Mouse (Mus musculus): ENCODE measurements at regions not wholly inside any gene's neighbourhood (a gene's known extent, or its start where the extent isn't known, plus 50 kb on each side); places are given as distances from the start of the nearest gene placed in this dataset.
"Not testable (repeated sequence)": the region's sequence is repeated elsewhere in the genome, so short reads cannot be mapped to it uniquely, and the experiment has no call there.

- TF ChIP-seq POLR2A (IDR thresholded peaks at IDR 0.05; ENCODE audit: low read depth, low read length) = no peak
- Histone ChIP-seq H3K27ac (ENCODE audit: insufficient read depth, low read length) (no peak overlapping the region), H3K4me3 (ENCODE audit: insufficient read depth, low read length) (no peak overlapping the region), H3K4me1 (ENCODE audit: control insufficient read depth, insufficient read depth, low read length) (peaks cover 4% of the 10 kb centered on the region; the same call in 1 of the 2 replicates)
Measured at GRCm38 (mm10) chr9:116429061-116429460, 253.9 kb upstream of the Tgfbr2 start.

GRCm38 (mm10) chr9:116428475-116428874 lies 253.3 kb upstream of the Tgfbr2 start:
- peaks cover 4% of the 10 kb centered on the region; the same call in 1 of the 2 replicates for H3K4me1 ChIP-seq (ENCODE audit: control insufficient read depth, insufficient read depth, low read length)
- no peak overlapping the region for H3K4me3 ChIP-seq (ENCODE audit: insufficient read depth, low read length)
- H3K27ac ChIP-seq (ENCODE audit: insufficient read depth, low read length) = no peak overlapping the region
- TF ChIP-seq CTCF (IDR thresholded peaks at IDR 0.05; ENCODE audit: borderline replicate concordance, insufficient read depth, low read length) = no peak
- TF ChIP-seq POLR2A (IDR thresholded peaks at IDR 0.05; ENCODE audit: low read depth, low read length) = no peak

- no peak overlapping the region for H3K27ac ChIP-seq (ENCODE audit: insufficient read depth, low read length)
- TF ChIP-seq POLR2A (IDR thresholded peaks at IDR 0.05; ENCODE audit: low read depth, low read length) (no peak), CTCF (IDR thresholded peaks at IDR 0.05; ENCODE audit: borderline replicate concordance, insufficient read depth, low read length) (no peak)
- H3K4me1 ChIP-seq (ENCODE audit: control insufficient read depth, insufficient read depth, low read length) = peaks cover 4% of the 10 kb centered on the region; the same call in 1 of the 2 replicates
- H3K4me3 ChIP-seq (ENCODE audit: insufficient read depth, low read length) = no peak overlapping the region
Measured at GRCm38 (mm10) chr9:116427278-116427677, 252.1 kb upstream of the Tgfbr2 start.

- no peak overlapping the region for H3K4me3 ChIP-seq (ENCODE audit: insufficient read depth, low read length)
- H3K4me1 ChIP-seq (ENCODE audit: control insufficient read depth, insufficient read depth, low read length) = peaks cover 4% of the 10 kb centered on the region; the same call in 1 of the 2 replicates
- no peak for TF ChIP-seq POLR2A (IDR thresholded peaks at IDR 0.05; ENCODE audit: low read depth, low read length)
- peak; percentile 77; the same call in 1 of the 2 replicates for TF ChIP-seq CTCF (IDR thresholded peaks at IDR 0.05; ENCODE audit: borderline replicate concordance, insufficient read depth, low read length)
- no peak overlapping the region for H3K27ac ChIP-seq (ENCODE audit: insufficient read depth, low read length)
Measured at GRCm38 (mm10) chr9:116426269-116426999, 251.3 kb upstream of the Tgfbr2 start.

GRCm38 (mm10) chr9:116425400-116425799 lies 250.2 kb upstream of the Tgfbr2 start:
- not testable (repeated sequence) for H3K4me3 ChIP-seq (ENCODE audit: insufficient read depth, low read length); H3K4me1 ChIP-seq (ENCODE audit: control insufficient read depth, insufficient read depth, low read length); H3K27ac ChIP-seq (ENCODE audit: insufficient read depth, low read length)

- Histone ChIP-seq H3K4me3 (ENCODE audit: insufficient read depth, low read length) (no peak overlapping the region), H3K4me1 (ENCODE audit: control insufficient read depth, insufficient read depth, low read length) (no peaks in the 10 kb centered on the region)
- TF ChIP-seq POLR2A (IDR thresholded peaks at IDR 0.05; ENCODE audit: low read depth, low read length) (no peak), CTCF (IDR thresholded peaks at IDR 0.05; ENCODE audit: borderline replicate concordance, insufficient read depth, low read length) (no peak)
Measured at GRCm38 (mm10) chr9:116415021-116415420, 239.9 kb upstream of the Tgfbr2 start.

GRCm38 (mm10) chr9:116411067-116411466 lies 235.9 kb upstream of the Tgfbr2 start:
- TF ChIP-seq CTCF (IDR thresholded peaks at IDR 0.05; ENCODE audit: borderline replicate concordance, insufficient read depth, low read length) (no peak), POLR2A (IDR thresholded peaks at IDR 0.05; ENCODE audit: low read depth, low read length) (no peak)
- Histone ChIP-seq H3K4me3 (ENCODE audit: insufficient read depth, low read length) (no peak overlapping the region), H3K27ac (ENCODE audit: insufficient read depth, low read length) (no peak overlapping the region), H3K4me1 (ENCODE audit: control insufficient read depth, insufficient read depth, low read length) (no peaks in the 10 kb centered on the region)

More at GRCm38 (mm10) chr9:116415021-116415420, 239.9 kb upstream of the Tgfbr2 start:
- H3K27ac ChIP-seq (ENCODE audit: insufficient read depth, low read length) = no peak overlapping the region

- H3K4me3 ChIP-seq (ENCODE audit: insufficient read depth, low read length) = no peak overlapping the region
- H3K4me1 ChIP-seq (ENCODE audit: control insufficient read depth, insufficient read depth, low read length) = no peaks in the 10 kb centered on the region
- no peak for TF ChIP-seq POLR2A (IDR thresholded peaks at IDR 0.05; ENCODE audit: low read depth, low read length)
- no peak for TF ChIP-seq CTCF (IDR thresholded peaks at IDR 0.05; ENCODE audit: borderline replicate concordance, insufficient read depth, low read length)
- H3K27ac ChIP-seq (ENCODE audit: insufficient read depth, low read length) = no peak overlapping the region
Measured at GRCm38 (mm10) chr9:116410461-116410860, 235.3 kb upstream of the Tgfbr2 start.

GRCm38 (mm10) chr9:116408116-116408515 lies 233.0 kb upstream of the Tgfbr2 start:
- no peak overlapping the region for H3K4me3 ChIP-seq (ENCODE audit: insufficient read depth, low read length)
- H3K27ac ChIP-seq (ENCODE audit: insufficient read depth, low read length) = no peak overlapping the region
- TF ChIP-seq CTCF (IDR thresholded peaks at IDR 0.05; ENCODE audit: borderline replicate concordance, insufficient read depth, low read length) = no peak
- TF ChIP-seq POLR2A (IDR thresholded peaks at IDR 0.05; ENCODE audit: low read depth, low read length) = no peak
- no peaks in the 10 kb centered on the region for H3K4me1 ChIP-seq (ENCODE audit: control insufficient read depth, insufficient read depth, low read length)

GRCm38 (mm10) chr9:116405051-116405450 lies 229.9 kb upstream of the Tgfbr2 start:
- H3K4me1 ChIP-seq (ENCODE audit: control insufficient read depth, insufficient read depth, low read length) = no peaks in the 10 kb centered on the region
- TF ChIP-seq CTCF (IDR thresholded peaks at IDR 0.05; ENCODE audit: borderline replicate concordance, insufficient read depth, low read length) = no peak
- no peak for TF ChIP-seq POLR2A (IDR thresholded peaks at IDR 0.05; ENCODE audit: low read depth, low read length)
- no peak overlapping the region for H3K27ac ChIP-seq (ENCODE audit: insufficient read depth, low read length)
- H3K4me3 ChIP-seq (ENCODE audit: insufficient read depth, low read length) = no peak overlapping the region

Data from embryonic fibroblast, embryonic 13.5 days (primary cell).